Mouse (Mus musculus): ENCODE results near the gene Usp38.

The Usp38 gene

DNA sequence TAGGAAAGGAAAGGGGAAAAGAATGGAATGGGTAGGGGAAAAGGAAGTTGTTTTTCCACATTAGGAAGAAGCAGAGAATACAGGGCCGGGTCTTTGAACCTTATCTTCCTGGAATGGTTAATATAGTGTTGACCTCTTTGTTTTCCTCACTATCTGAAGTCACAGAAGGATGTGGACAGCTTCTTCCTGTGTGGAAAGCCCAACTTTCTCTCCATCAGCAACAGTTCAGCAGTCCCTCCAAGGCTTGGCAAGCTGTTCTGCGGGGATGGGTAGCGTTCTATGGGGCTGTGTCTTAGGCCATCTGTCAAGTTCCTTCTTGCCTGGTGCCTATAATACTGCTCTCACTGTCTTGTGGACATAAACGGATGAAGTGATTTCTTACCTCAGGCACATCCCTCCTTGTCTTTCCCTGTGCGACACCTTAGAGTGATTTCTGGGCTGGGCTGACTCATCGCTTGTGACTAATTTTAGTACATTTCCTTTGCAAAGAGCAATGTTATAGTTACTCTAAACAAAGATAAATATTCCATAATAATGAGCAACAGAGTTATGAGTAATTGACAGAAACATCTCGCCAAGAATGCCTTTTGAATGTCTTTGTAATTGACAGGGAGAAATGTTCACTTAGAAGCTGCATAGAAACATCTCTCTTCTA lies 52.7 kb downstream of the Usp38 start:
- DNase-seq (ENCODE audit: low read depth): no peak

DNA sequence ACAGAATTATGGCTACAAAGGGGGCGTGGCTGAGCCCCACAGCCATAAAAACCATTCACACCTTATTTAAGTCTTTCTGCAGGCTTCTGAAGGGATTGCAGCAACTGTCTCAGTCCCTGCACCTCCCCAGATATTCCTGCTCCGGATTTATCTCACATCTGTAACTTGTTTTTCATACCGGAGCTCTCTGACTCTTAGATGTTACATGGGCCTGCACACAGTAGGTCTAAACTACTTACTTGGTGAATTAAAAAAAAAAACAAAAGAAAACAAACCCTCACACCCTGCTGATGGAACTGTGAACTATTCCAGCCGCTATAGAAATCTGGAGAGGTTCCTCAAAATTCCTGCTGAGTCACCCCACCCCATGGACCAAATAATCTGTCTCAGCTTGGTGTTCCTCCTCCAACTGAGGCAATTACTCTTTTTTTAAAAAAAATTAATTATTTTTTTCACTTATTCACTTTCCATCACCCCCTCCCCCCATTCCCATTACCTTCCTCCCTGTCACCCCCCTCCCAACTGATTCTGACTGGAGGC lies 53.6 kb downstream of the Usp38 start:
- DNase-seq (ENCODE audit: low read depth): no peak

DNA sequence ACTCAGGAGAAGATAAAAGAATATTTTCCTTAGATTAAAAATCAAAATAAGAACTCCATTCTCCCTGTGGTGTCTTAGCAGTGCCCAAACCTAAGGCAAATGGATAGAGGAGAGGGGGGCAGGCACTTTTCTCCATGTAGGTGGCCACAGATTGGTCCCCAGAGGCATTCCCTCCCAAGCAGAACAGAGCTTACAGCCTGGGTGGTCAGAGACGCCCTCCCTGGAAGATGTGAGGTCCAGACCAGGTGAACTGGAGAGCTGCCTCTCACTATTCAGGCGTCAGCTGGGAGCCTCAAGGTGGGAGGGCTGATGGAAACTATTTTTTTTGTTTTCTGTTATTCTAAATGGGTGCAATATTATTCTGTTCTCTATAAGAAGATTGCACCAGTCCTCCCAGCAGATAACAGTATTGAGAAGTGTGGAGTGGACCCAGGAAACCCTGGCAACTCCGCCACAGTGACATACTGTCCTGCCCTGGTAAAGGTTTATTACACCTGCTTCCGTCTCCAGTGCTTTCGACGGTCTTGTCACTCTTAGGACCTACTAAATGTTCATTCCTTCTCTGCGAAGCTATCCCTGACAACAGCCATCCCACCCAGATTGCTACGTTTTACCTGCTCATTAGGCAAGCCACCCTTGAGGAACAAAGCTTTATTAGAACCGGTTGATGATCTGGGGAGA lies 55.0 kb downstream of the Usp38 start:
- no peak for DNase-seq (ENCODE audit: low read depth)

DNA sequence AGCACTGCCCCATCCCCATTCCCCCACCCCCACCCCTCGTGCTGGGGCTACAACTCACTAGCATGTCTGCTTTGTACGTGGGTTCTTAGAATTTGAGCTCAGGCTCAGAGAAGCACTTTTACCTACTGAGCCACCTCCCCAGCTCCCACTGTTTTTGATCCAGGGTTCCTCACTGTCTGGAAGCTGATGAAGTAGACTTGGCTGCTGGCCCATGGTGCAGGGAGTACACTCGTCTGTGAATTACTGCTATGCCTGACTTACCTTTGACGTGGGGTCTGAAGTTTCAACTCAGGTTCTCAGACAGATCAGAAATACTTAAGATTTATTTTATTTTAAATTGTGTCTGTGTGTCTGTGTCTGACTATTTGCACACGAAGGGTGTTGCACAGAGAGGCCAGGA lies 57.0 kb downstream of the Usp38 start:
- DNase-seq (ENCODE audit: low read depth): no peak

DNA sequence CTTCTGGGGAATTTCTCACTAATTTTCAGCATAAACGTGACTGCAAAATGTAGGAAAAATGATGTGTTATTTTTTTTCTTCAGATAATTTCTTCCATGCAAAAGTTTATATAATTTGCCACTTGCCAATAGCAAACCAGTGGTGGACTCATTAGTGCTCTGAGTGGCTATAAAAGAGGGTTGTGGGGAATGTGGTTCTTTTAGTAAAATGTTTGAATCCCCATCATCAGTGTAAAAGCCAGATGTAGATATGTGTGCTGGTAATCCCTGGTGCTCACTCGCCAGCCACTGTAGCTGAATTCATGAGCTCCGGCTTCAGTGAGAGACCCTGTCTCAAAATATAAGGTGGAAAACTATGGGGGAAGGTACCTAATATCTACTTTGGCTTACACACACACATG lies 61.8 kb downstream of the Usp38 start:
- no peak for DNase-seq (ENCODE audit: low read depth)

DNA sequence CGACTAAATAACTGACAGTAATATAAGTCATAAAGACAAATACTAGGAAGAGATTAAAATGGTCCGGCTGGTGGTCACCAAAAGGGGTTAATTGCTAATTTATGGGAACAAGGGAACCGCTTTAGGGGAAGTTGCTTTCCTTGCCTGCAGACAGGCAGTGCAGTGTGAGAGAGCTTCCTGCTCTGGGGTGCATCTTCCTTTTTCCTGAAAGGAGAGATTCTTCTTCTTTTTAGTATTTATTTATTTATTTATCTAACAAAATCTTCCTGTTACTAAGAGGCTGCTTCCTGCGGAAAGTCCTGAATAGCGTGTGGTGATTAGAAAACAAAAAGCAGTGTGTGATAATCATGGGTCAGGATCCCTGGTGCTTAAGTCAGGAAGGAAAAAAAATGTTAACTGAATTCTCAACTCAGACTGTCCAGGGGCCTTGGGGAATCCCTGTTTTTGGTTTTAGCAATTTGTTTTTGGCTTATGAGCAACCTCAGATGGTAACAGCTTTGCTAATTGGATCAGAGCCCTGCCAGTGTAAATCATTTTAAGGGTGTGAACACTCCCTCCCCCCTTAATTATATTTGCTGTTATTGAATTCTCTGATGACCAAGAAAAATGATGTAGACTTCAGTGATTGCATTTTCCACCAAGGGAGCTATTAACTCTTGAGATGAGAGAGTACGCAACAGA lies 62.4 kb downstream of the Usp38 start:
- DNase-seq (ENCODE audit: low read depth): peak; percentile 17

DNA sequence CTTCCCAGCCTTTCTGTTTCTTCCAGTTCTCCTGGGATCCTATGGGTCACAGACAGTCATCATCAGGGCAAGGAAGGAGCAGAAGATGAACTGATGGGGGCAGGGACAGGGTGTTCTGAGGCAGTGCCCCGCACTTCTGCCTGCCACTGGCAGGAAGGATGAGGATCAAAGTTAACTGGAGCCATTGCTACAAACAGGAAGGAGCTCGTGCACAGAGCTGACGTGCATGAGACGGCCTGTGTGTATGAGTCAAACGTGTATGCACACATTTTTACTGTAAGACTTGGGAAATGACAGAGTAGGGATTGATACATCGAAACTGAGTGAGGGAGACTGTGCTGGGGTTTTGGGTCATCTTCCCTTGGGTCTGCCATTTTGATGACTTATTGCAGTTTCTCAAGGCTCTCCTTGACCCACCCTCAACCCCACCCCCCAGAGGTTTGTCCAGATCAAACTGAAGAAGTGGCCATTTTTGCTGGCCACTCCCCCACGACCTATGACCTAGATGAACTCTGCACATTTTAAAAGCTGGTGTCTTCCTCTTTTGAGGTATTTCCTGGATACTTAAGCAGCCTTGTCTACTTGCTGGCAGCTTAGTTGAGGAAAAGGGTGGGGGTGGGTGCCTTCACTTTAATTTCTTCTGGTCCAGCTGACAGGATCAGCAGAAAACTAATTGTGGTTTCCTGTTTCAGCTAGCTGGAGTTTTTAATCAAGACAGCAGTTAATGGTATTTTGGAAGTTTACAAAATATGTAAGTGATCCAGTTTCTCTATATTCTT lies 66.1 kb downstream of the Usp38 start:
- peak; percentile 73 for DNase-seq (ENCODE audit: low read depth)

DNA sequence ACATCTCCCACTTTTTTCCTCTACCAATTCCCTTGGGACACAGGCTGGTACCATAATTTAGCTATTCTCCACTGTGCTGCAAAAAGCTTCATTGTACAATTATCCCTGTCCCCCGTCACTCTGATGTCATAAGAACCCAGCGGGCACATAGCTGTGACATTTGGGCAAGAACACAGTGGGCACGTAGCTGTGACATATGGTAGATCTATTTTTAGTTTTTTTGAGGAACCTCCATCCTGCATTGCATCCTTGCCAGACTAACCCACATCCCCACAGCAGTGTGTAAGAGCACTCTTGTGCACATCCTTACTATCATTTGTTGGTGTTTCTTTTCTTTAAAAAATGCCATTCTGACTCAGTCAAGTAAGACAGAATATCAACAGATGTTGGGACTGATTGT lies 71.0 kb downstream of the Usp38 start:
- peak; percentile 6 for DNase-seq (ENCODE audit: low read depth)

DNA sequence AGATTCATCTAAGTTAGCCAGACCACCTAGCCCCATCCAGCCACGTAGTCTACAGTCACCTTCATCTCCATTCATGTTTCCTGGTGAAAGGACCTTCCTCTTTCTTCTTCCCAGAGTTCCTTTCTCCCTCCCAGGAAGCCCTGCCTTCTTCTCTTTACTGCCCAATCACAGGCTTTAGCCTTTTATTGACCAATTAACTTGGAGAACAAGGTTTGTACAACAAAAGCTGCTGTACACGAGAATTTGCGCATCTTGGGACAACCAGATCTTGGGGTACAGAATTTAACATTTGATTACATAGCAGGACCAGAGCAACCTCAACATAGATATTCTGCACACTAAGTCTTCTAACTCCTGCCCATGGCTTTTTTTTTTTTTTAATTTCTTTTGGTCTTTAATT lies 73.1 kb downstream of the Usp38 start:
- DNase-seq (ENCODE audit: low read depth): no peak

DNA sequence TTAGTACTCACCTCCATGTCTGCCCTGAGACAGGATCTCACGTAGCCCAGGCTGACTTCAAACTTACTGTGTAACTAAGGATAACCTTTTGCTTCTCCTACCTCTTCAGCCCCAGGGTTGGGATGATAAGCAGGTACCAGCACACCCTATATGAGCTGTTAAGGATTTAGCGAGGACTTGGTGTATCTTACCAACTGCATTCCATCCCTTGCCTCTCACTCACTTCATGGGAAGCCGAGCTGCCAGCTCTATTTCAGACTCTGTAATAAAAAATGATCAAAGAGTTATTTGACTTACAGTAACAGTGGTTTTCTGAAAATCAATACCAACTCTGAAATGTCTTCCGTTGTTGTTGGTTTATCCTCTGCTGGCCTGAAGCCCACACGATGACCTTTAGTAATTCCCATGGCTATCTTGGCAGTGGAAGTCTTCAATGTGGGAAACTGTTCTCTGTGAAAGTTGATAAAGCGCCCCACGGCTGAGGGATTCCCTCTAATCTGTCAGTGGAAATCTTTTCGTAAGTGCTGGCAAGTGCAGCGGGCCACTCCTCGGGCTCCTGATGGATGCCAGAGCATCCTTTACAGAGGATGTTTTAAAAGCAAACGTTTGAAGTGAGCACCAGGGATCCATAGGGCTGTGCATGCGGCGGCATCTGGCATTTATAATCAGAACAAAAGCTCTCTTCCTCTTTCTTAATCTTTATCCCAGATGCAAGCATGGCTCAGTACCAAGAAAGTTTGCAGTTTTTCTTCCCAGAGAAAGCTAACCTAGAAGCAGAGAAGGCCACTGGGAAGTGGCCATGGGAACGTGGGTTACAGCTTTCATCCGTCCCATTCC lies 76.7 kb downstream of the Usp38 start:
- no peak for DNase-seq (ENCODE audit: low read depth)
